Mouse (Mus musculus) stomach, embryonic 14.5 days (tissue): ENCODE measurements around the gene Tmem265. TPM values are rescaled to one million over a fixed set of nuclear protein-coding genes. Genes with fewer than 3 reads are reported as not detected.

Source experiments
- ATAC-seq: fragments of 200-750 bp; cut with Nextera tagmentation; 2 replicates; pipeline ENCODE4 v1.8.0; 2017; ENCODE audit warnings: low read depth, moderate TSS enrichment; ENCODE audit not compliant: insufficient number of reproducible peaks, insufficient read depth, low FRiP score
- H3K27ac ChIP-seq: fragments of 300-500 bp; sonication (generic); 2 replicates; pipeline ENCODE4 v1.5.1; 2014; ENCODE audit warnings: mild to moderate bottlenecking, low read length, moderate library complexity, mixed read lengths
- H3K27me3 ChIP-seq: fragments of 300-500 bp; sonication (generic); 2 replicates; pipeline ENCODE4 v1.6.1; 2014; ENCODE audit warnings: low read length, control low read depth, mixed read lengths; ENCODE audit not compliant: control insufficient read depth, insufficient read depth
- H3K36me3 ChIP-seq: fragments of 300-500 bp; sonication (generic); 2 replicates; pipeline ENCODE4 v1.6.1; 2014; ENCODE audit warnings: mild to moderate bottlenecking, control low read depth, low read length, moderate library complexity, mixed read lengths; ENCODE audit not compliant: control insufficient read depth, insufficient read depth
- H3K4me1 ChIP-seq: fragments of 300-500 bp; sonication (generic); 2 replicates; pipeline ENCODE4 v1.6.1; 2014; ENCODE audit warnings: low read length, control low read depth, mixed read lengths; ENCODE audit not compliant: control insufficient read depth, insufficient read depth
- H3K4me2 ChIP-seq: fragments of 300-500 bp; sonication (generic); replicated peaks from 2 replicates; pipeline ENCODE4 v1.6.1; 2014; ENCODE audit warnings: low read depth, low read length, control low read depth
- H3K4me3 ChIP-seq: fragments of 300-500 bp; sonication (generic); 2 replicates; pipeline ENCODE4 v1.5.1; 2014; ENCODE audit warnings: low read depth, low read length, control low read depth
- H3K9ac ChIP-seq: fragments of 300-500 bp; sonication (generic); replicated peaks from 2 replicates; pipeline ENCODE4 v1.6.1; 2014; ENCODE audit warnings: low read depth, mild to moderate bottlenecking, control low read depth, low read length, moderate library complexity, mixed read lengths
- H3K9me3 ChIP-seq: fragments of 300-500 bp; sonication (generic); 2 replicates; pipeline ENCODE4 v1.6.1; 2016; ENCODE audit warnings: low read depth, low read length, control low read depth; ENCODE audit not compliant: control insufficient read depth
- WGBS: fragments of 180-500 bp; shearing (Covaris S2); extraction: QIAGEN DNeasy Blood & Tissue Kit; methylation state at CpG from one replicate; pipeline ENCODE4 v1.1.7; 2014; 5-methylcytosine and 5-hydroxymethylcytosine counted together
- polyA plus RNA-seq: library from polyadenylated mRNA; unstranded; fragments of >200 nt; fragmentation: Nextera tagmentation; extraction: Ambion mirVana; gene quantifications from 2 replicates; pipeline ENCODE4 v1.2.1, GENCODE M21; 2014

Gene Tmem265
- polyA plus RNA-seq, 1 experiment from 2014 or later: 7.2 TPM

DNA sequence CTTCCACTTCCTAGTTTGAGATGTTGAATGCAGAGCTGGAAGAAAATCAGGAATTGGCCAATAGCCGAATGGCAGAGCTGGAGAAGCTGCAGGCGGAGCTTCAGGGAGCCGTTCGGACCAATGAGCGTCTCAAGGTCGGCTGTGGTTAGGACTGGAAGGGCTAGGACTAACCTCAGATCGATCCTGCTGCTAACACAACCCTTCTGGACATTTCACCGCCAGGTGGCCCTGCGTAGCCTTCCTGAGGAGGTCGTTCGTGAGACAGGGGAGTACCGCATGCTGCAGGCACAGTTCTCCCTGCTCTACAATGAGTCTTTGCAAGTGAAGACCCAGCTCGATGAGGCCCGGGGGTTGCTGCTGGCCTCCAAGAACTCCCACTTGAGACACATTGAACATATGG, 31.4 kb downstream of the Tmem265 start:
- 93% methylated on average over 14 of the region's 14 CpGs for WGBS
- Histone ChIP-seq H3K9ac (no peak overlapping the region), H3K9me3 (no peaks in the 10 kb centered on the region), H3K4me2 (no peak overlapping the region), H3K36me3 (peaks cover 77% of the 10 kb centered on the region), H3K27ac (no peak overlapping the region), H3K4me3 (no peak overlapping the region), H3K27me3 (no peaks in the 10 kb centered on the region), H3K4me1 (peaks cover 8% of the 10 kb centered on the region; the same call in 1 of the 2 replicates)
- ATAC-seq: no peak

DNA sequence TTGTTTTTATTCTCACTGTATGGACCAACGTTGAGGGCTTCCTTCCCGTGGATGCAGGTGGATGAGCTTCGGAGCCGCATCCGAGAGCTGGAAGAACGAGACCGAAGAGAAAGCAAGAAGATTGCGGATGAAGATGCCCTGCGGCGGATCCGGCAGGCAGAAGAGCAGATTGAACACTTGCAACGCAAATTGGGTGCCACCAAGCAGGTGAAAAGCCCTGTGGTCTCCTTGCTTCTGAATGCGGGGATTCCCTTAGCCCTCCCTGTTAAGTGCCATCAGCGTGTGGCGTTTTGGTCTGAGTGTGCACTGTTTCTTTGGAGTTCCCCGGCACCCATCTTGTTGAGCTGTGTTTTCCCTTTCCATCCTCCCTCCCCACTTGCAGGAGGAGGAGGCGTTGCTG, 35.6 kb downstream of the Tmem265 start:
- H3K9me3 ChIP-seq: no peaks in the 10 kb centered on the region
- no peak overlapping the region for H3K9ac ChIP-seq
- ATAC-seq: no peak
- H3K27ac ChIP-seq: no peak overlapping the region
- no peaks in the 10 kb centered on the region for H3K4me1 ChIP-seq
- 96% methylated on average over 17 of the region's 17 CpGs for WGBS
- H3K27me3 ChIP-seq: no peaks in the 10 kb centered on the region
- H3K4me3 ChIP-seq: no peak overlapping the region
- H3K36me3 ChIP-seq: peaks cover 94% of the 10 kb centered on the region
- no peak overlapping the region for H3K4me2 ChIP-seq

DNA sequence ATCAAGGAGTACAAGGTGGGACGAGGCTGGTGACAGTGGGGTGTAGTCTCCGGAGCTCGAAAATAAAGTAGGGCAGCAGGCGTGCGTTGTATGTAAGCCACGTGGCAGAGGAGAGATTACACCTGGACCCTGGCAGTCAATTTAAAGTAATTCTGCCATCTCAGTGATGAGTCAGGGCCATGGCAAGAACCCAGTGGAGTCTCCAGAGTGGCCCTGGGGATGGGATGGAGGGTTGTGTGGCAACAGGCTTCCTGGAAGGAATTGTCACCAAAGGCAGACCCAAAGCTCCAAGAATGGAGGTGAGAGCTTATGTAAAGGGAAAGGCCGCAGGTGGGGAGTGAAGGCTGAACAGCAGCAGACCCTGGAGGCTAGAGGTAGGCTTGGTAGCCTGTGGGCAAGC, 39.4 kb downstream of the Tmem265 start:
- no peaks in the 10 kb centered on the region for H3K27me3 ChIP-seq
- H3K9ac ChIP-seq: no peak overlapping the region
- peaks cover 80% of the 10 kb centered on the region for H3K36me3 ChIP-seq
- H3K27ac ChIP-seq: no peak overlapping the region
- ATAC-seq: no peak
- H3K4me3 ChIP-seq: no peak overlapping the region
- WGBS: 97% methylated on average over 7 of the region's 7 CpGs
- no peaks in the 10 kb centered on the region for H3K9me3 ChIP-seq
- H3K4me2 ChIP-seq: no peak overlapping the region
- no peaks in the 10 kb centered on the region for H3K4me1 ChIP-seq

DNA sequence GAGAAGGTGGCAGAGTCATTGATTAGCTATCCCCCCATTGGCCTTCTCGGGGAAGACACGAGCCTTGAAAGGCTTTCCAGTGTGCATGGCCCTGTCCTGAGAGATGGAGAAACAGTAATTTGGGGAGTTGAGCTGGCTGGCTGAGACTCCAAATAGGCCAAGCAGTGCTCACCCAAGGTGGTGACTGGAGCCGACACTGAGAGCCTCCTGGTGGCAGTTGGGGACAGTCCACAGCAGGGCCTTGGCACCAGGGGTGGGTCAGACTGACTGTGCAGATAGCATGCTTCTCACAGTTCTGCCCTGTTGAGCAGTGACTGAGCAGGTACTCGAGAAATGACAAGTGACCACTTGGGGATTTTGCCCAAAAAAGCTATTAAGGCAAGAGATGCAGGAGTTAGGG, 40.5 kb downstream of the Tmem265 start:
- H3K9me3 ChIP-seq: no peaks in the 10 kb centered on the region
- H3K4me1 ChIP-seq: no peaks in the 10 kb centered on the region
- no peak overlapping the region for H3K9ac ChIP-seq
- 79% methylated on average over 4 of the region's 4 CpGs for WGBS
- no peaks in the 10 kb centered on the region for H3K27me3 ChIP-seq
- no peak overlapping the region for H3K27ac ChIP-seq
- H3K36me3 ChIP-seq: peaks cover 73% of the 10 kb centered on the region
- H3K4me3 ChIP-seq: no peak overlapping the region
- no peak for ATAC-seq
- no peak overlapping the region for H3K4me2 ChIP-seq

DNA sequence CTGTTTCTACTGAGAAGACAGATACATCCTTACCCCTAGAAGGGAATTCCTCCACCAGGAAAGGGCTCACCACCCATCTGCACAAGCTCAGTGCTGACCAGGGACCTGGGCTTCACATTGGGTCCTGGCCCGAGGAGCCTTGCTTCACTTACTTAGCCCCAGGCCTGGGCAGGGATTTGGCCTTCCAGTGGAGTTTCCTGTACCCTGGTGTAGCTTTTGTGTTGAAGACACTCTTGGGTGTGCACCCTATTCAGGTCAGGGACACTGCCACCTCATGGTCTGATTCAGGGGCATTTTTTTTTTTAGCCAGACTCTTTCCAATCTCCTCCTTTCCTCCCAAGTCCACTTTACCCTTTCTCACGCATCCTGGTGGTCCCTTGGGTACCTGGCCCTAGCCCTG, 41.7 kb downstream of the Tmem265 start:
- Histone ChIP-seq H3K9ac (no peak overlapping the region), H3K27me3 (no peaks in the 10 kb centered on the region), H3K4me1 (no peaks in the 10 kb centered on the region), H3K4me3 (no peak overlapping the region), H3K4me2 (no peak overlapping the region), H3K36me3 (peaks cover 72% of the 10 kb centered on the region), H3K9me3 (no peaks in the 10 kb centered on the region), H3K27ac (no peak overlapping the region)
- 94% methylated on average over 2 of the region's 2 CpGs for WGBS
- ATAC-seq: no peak

GRCm38 (mm10) chr7:127604256-127604655, 43.1 kb downstream of the Tmem265 start:
- Histone ChIP-seq H3K4me1 (no peaks in the 10 kb centered on the region), H3K4me3 (no peak overlapping the region), H3K36me3 (peaks cover 73% of the 10 kb centered on the region), H3K9ac (no peak overlapping the region), H3K9me3 (no peaks in the 10 kb centered on the region), H3K4me2 (no peak overlapping the region), H3K27me3 (no peaks in the 10 kb centered on the region), H3K27ac (no peak overlapping the region)
- ATAC-seq: no peak
- 88% methylated on average over 10 of the region's 10 CpGs for WGBS

GRCm38 (mm10) chr7:127607150-127607549, 46.0 kb downstream of the Tmem265 start:
- ATAC-seq: no peak
- H3K36me3 ChIP-seq: peaks cover 78% of the 10 kb centered on the region

GRCm38 (mm10) chr7:127611011-127611410, 49.8 kb downstream of the Tmem265 start:
- Histone ChIP-seq H3K27me3 (no peaks in the 10 kb centered on the region), H3K27ac (no peak overlapping the region), H3K9ac (no peak overlapping the region), H3K4me1 (peaks cover 6% of the 10 kb centered on the region), H3K4me2 (no peak overlapping the region), H3K36me3 (peaks cover 61% of the 10 kb centered on the region), H3K9me3 (no peaks in the 10 kb centered on the region), H3K4me3 (no peak overlapping the region)
- ATAC-seq: no peak
- WGBS: 94% methylated on average over 29 of the region's 29 CpGs

More at GRCm38 (mm10) chr7:127607150-127607549, 46.0 kb downstream of the Tmem265 start:
- no peak overlapping the region for H3K4me3 ChIP-seq
- no peaks in the 10 kb centered on the region for H3K27me3 ChIP-seq
- no peaks in the 10 kb centered on the region for H3K4me1 ChIP-seq
- H3K9ac ChIP-seq: no peak overlapping the region
- H3K27ac ChIP-seq: no peak overlapping the region
- no peaks in the 10 kb centered on the region for H3K9me3 ChIP-seq
- WGBS: 81% methylated on average over 6 of the region's 6 CpGs
- no peak overlapping the region for H3K4me2 ChIP-seq

- no peak overlapping the region for H3K27ac ChIP-seq
- no peak overlapping the region for H3K4me3 ChIP-seq
- H3K4me1 ChIP-seq: peaks cover 6% of the 10 kb centered on the region
- no peaks in the 10 kb centered on the region for H3K9me3 ChIP-seq
- WGBS: 95% methylated on average over 26 of the region's 26 CpGs
- H3K4me2 ChIP-seq: no peak overlapping the region
- peaks cover 58% of the 10 kb centered on the region for H3K36me3 ChIP-seq
- H3K9ac ChIP-seq: no peak overlapping the region
- H3K27me3 ChIP-seq: no peaks in the 10 kb centered on the region
- ATAC-seq: no peak
Observed at GRCm38 (mm10) chr7:127611561-127611960, 50.4 kb downstream of the Tmem265 start.
